Mouse (Mus musculus): ENCODE measurements around the gene Gm39566.

The Gm39566 gene

GRCm38 (mm10) chr11:69799394-69800137 is 15.5 kb downstream of the Gm39566 start:
- in situ Hi-C loops (cut with MboI, MseI), result loop anchor here (5.0 kb wide), 2 partner anchors 38 to 78 kb away; partner anchors contain the start of genes Nlgn2, Tmem256 and Tmem95

- in situ Hi-C loops (cut with MboI, MseI), result loop anchor here (5.0 kb wide), 1 partner anchor 39 kb away; the partner anchor contains the start of genes Nlgn2 and Tmem256
These were observed 17.2 kb downstream of the Gm39566 start for GRCm38 (mm10) chr11:69797924-69798323.

GRCm38 (mm10) chr11:69795983-69796435 is 19.1 kb downstream of the Gm39566 start:
- in situ Hi-C loops (cut with MboI, MseI), result loop anchor here (5.0 kb wide), 1 partner anchor 41 kb away; the partner anchor contains the start of genes Nlgn2 and Tmem256

GRCm38 (mm10) chr11:69795168-69795982 is 19.7 kb downstream of the Gm39566 start, which contains the start of gene Chrnb1:
TSS of gene Chrnb1 (minus strand) at chr11:69795943.
- in situ Hi-C loops (cut with MboI, MseI), result loop anchor here (5.0 kb wide), 1 partner anchor 42 kb away; the partner anchor contains the start of genes Nlgn2 and Tmem256

GRCm38 (mm10) chr11:69793429-69793828 is 21.7 kb downstream of the Gm39566 start:
- in situ Hi-C loops (cut with MboI, MseI), result no loop called here

GRCm38 (mm10) chr11:69791420-69791819 is 23.7 kb downstream of the Gm39566 start:
- in situ Hi-C loops (cut with MboI, MseI), result no loop called here

- in situ Hi-C loops (cut with MboI, MseI), result no loop called here
These were observed 25.7 kb downstream of the Gm39566 start for GRCm38 (mm10) chr11:69789431-69789830.

- in situ Hi-C loops (cut with MboI, MseI), result no loop called here
These were observed 27.8 kb downstream of the Gm39566 start for GRCm38 (mm10) chr11:69787306-69787705.

GRCm38 (mm10) chr11:69784793-69785272 is 30.3 kb downstream of the Gm39566 start:
- in situ Hi-C loops (cut with MboI, MseI), result no loop called here

- in situ Hi-C loops (cut with MboI, MseI), result no loop called here
These were observed 33.3 kb downstream of the Gm39566 start for GRCm38 (mm10) chr11:69781828-69782227.

GRCm38 (mm10) chr11:69778985-69779384 is 36.1 kb downstream of the Gm39566 start:
- in situ Hi-C loops (cut with MboI, MseI), result no loop called here

GRCm38 (mm10) chr11:69778258-69778982 is 36.7 kb downstream of the Gm39566 start:
- in situ Hi-C loops (cut with MboI, MseI), result no loop called here

- in situ Hi-C loops (cut with MboI, MseI), result no loop called here
These were observed 37.4 kb downstream of the Gm39566 start for GRCm38 (mm10) chr11:69777504-69778257.

- in situ Hi-C loops (cut with MboI, MseI), result no loop called here
These were observed 38.6 kb downstream of the Gm39566 start for GRCm38 (mm10) chr11:69776488-69776887.

- in situ Hi-C loops (cut with MboI, MseI), result no loop called here
These were observed 39.4 kb downstream of the Gm39566 start for GRCm38 (mm10) chr11:69775716-69776115.

GRCm38 (mm10) chr11:69774961-69775360 is 40.1 kb downstream of the Gm39566 start:
- in situ Hi-C loops (cut with MboI, MseI), result loop anchor here (25.0 kb wide), 1 partner anchor 887 kb away; the partner anchor contains the start of genes Eno3, Pfn1 and Spag7

- in situ Hi-C loops (cut with MboI, MseI), result loop anchor here (25.0 kb wide), 1 partner anchor 895 kb away; the partner anchor contains the start of genes Eno3, Pfn1 and Spag7
These were observed 47.5 kb downstream of the Gm39566 start for GRCm38 (mm10) chr11:69767625-69767909.

- in situ Hi-C loops (cut with MboI, MseI), result loop anchor here (25.0 kb wide), 1 partner anchor 895 kb away; the partner anchor contains the start of genes Eno3, Pfn1 and Spag7
These were observed 48.0 kb downstream of the Gm39566 start for GRCm38 (mm10) chr11:69766872-69767624.

- in situ Hi-C loops (cut with MboI, MseI), result loop anchor here (25.0 kb wide), 1 partner anchor 896 kb away; the partner anchor contains the start of genes Eno3, Pfn1 and Spag7
These were observed 48.9 kb downstream of the Gm39566 start for GRCm38 (mm10) chr11:69766126-69766609.

Data from T-helper 2 cell (primary cell).